Mouse (Mus musculus) gastrocnemius, adult 18-20 months (tissue): Measurements from ENCODE around the gene Cryba4. TPM values are rescaled to one million over a fixed set of nuclear protein-coding genes. Genes with fewer than 3 reads are reported as not detected.

Experiments used
- DNase-seq: peaks from one replicate; pipeline ENCODE4 v3.0.0; 2021; ENCODE audit warnings: low spot score
- total RNA-seq, 2 experiments: library from RNA; stranded (reverse); gene quantifications; 2 replicates each; pipeline ENCODE4 v1.2.3; 2021

The Cryba4 gene
- total RNA-seq, 2 experiments from 2014 or later, result 0.57 to 0.68 TPM

DNA sequence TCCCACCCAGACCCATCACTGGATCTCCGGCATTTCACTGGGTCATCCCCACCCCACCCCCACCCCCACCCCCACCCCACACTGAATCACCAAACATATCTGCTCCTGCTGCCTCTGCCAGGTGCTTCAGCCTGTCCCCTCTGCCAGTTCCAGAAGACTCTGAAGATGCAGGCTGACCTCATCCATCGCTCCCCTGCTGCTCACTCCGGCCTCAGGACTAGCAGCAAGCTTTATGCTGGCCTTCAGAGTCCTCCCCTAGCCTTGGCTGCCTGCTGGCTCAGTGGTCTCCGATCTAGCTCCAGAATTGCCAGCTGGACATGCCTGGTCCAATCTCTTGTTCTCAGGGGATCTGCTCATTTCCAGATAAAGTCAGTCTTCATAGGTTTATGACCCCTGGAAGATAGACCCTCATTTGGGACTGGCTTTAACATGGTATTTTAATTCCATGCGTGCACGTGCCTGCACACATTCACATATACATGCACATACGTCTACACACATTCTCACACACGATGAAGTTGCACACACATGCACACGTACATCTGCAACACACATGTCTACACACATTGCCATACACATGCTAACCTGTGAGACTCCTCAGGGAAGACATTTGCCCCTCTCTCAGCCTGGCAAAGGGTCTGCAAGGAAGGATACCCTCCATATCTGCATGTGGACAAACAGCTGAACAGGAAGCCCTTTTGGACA is 14.3 kb downstream of the Cryba4 start:
- DNase-seq, result no peak

DNA sequence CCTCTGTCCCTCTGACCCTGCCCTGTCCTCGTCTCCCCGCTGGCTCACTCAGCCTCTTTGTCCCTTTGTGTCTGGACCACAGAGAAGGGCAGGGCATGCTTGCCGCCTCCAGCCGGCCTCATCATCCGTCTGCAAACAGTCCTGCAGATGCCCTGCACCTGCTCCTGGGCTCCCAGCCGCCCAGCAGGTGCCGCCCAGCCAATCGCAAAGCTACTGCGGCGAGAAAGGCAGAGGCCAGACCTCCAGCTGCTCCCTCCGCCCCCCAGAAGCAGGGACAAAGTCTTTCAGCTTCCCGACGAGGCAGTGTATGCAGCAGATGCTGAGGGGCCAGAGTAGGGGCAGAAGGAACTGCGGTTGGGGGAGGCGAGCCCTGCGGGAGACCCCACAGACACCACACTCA is 14.9 kb downstream of the Cryba4 start:
- DNase-seq, result no peak

GRCm38 (mm10) chr5:112236631-112237030 is 15.7 kb downstream of the Cryba4 start:
- DNase-seq, result no peak

DNA sequence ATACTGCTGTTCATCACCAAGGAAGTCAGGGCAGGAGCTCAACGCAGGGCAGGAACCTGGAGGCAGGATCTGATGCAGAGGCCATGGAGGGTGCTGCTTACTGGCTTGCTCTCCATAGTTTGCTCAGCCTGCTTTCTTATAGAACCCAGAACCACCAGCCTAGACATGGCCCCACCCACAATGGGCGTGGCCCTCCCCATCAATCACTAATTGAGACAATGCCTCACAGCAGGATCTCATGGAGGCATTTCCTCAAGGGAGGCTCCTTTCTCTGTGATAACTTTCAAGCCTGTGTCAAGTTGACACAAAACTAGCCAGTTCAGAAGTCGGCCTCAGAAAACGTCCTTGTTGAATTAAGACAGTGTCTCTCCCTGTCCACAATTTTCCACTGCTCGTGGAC is 16.5 kb downstream of the Cryba4 start:
- no peak for DNase-seq

GRCm38 (mm10) chr5:112228240-112229076 is 23.9 kb downstream of the Cryba4 start:
- no peak for DNase-seq

GRCm38 (mm10) chr5:112227898-112228239 is 24.4 kb downstream of the Cryba4 start:
- DNase-seq, result no peak

DNA sequence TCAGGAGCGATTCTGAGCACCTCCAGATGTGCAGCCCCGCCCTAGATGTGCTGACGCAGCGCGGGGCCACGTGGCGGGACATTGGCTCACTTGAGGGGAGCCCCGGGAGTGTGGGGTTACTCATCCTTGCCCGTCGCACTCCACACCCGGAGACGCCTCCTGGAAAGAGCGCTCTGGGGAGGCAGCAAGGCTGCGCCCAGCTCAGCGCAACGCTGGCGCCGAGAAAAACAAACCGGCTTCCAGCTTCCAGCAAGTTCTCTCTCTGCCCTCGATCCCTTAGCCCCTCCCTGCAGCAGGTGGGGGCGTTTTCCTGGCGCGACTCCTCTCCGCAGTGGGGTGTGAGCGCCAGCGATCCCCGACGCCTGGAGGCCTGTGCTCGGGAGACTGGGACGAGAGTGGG is 25.0 kb downstream of the Cryba4 start:
- DNase-seq, result peak; percentile 20

GRCm38 (mm10) chr5:112225591-112225990 is 26.7 kb downstream of the Cryba4 start:
- DNase-seq, result no peak

GRCm38 (mm10) chr5:112220203-112220602 is 32.1 kb downstream of the Cryba4 start:
- no peak for DNase-seq

GRCm38 (mm10) chr5:112219398-112219797 is 32.9 kb downstream of the Cryba4 start:
- no peak for DNase-seq

DNA sequence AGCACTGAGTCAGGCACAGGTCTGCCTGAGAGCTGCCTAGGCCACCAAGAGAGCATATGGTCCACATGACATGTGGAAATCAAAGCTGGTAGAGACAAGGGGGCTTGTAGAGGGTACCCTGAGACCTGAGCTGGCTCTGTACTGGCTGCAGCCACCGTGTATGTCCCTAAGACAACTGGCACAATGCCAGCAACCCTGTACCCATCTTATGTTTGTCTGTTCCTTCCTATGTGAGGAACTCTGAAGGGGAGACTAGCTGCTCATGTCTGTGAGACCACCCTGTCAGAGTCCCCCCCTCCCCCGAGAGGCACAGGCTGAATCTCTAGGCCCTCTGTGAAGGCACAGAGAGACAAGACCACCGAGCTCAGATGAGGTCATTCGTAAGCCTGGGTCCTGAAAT is 33.6 kb downstream of the Cryba4 start:
- DNase-seq, result no peak

GRCm38 (mm10) chr5:112217031-112217430 is 35.3 kb downstream of the Cryba4 start:
- DNase-seq, result no peak

DNA sequence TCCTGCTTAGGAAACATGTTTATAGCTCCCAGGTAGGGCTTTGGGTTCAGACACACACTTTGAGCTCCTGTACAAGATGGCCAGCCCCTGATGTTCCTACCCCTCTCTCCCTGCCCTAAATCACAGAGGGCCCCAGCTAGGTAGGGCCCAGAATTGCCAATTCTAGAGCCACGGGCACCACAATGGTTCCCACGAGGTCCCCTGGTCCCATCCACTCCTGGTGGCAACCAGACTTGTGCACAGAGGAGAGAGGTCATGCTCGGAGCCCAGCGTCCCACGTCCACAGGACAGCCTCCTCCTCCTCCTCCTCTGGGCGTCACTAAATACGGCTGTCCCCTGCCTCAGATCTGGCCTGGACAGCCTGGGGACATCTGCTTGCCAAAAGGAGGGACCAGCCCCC is 36.0 kb downstream of the Cryba4 start:
- DNase-seq, result no peak

DNA sequence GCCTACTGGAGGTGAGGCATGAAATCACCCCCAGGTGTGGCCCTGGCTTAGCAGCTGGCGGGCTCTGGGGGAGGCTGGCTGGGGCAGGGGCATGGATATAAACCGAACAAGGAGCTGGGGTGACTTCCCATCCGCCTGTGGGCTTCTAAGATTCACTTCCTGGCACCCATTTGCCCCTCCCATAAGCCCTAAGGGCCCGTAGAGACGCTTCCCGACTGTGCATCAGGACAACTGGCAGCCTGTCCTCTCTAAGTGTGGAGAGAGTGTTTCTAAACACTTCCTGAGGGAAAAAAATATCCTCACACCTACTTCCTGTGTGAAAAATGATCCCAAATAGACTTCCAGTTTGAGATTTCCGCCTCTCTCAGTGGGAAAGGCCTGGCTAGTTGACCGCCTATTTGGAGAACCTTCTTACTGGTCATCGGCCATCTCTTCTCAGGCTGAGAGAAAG is 36.5 kb downstream of the Cryba4 start:
- no peak for DNase-seq

- DNase-seq, result no peak
Measured at GRCm38 (mm10) chr5:112215291-112215751, 37.0 kb downstream of the Cryba4 start.

DNA sequence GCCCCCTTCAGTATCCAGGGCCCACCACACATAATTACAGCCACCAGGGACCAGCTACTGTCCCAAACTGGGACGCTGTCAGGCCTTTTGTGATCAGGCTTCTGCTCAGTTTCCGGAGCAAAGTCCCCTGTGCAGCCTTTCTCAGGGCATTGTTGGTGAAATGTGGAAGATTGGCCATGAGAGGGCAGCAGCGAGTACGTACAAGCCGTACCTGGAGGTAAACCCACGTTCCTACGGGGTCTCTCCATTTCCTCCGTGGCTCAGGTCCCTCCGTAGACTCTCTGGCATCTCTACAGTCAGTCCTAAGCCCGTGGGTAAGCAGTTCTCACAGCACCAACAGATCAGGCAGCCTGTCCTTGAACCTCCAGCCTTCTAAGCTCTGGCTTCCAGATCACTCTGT is 37.9 kb downstream of the Cryba4 start:
- DNase-seq, result peak; percentile 31

DNA sequence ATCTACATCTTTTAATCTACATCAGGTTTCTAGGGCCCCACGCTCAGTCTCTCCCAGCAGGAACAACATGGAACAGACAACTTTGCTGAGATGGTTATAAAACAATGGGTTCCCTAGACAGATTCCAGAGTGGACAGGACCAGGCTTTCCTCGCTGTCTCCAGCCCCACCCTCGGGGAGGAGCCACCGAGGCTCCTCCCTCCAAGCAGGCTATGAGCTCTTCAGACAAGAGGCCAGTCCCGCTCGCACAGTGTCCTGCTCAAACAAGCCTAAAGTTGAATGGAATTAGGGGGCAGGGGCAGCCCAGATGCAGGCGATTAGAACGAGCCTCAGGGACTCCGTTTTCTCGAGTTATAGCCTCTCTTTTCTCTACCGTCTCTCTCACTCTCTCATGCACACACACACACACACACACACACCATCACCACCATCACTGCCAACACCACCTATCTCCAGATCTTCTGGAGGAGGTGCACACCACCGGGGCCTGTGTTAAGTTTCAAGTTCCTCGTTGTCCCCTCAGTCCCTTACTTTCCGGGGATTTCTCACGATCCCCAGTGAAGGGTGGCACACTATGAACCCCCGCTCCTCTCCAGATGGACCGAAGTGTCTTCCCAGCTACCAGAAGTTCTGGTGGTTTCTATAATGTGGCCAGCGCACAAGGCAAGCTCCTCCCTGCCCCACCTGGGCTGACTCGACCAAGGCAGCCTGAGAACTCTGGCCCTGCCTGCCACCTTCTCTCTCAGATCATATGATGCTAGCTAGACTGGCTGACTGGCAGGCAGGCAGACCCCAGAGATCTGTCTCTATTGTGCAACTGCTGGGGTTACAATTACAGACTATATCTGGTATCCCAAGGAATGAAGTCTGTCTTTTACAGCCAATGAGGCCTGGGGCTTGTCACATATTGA is 38.7 kb downstream of the Cryba4 start:
- DNase-seq, result no peak

GRCm38 (mm10) chr5:112212711-112213264 is 39.5 kb downstream of the Cryba4 start:
- no peak for DNase-seq

GRCm38 (mm10) chr5:112211911-112212310 is 40.4 kb downstream of the Cryba4 start:
- no peak for DNase-seq

DNA sequence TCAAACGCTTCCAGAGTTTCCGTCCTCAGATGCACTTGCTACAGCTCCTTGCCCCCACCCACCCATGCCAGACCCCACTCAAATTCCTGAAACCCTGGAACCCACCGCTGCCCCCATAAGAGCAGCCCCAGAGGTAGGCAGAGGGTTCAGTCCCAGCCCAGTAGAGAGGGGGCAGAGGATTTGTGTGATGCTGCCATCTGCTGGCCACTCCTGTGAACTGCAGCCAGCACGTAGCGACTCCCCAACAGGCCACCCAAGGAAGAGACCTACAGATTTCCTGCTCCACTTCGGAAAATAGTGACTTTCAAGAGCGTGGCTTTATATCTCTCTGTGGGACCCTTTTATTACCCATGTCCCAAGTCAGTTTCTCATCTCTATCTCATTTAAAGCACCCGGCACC is 42.2 kb downstream of the Cryba4 start:
- peak; percentile 39 for DNase-seq

GRCm38 (mm10) chr5:112208321-112208720 is 44.0 kb downstream of the Cryba4 start:
- no peak for DNase-seq
